Mouse (Mus musculus): Measurements from ENCODE around the gene Mmd. TPM values are rescaled to one million over a fixed set of nuclear protein-coding genes. Genes with fewer than 3 reads are reported as not detected.

Mmd gene
- 11.0 and 17.0 TPM in 2 replicates for polyA plus RNA-seq (2011; ENCODE audit: insufficient read depth, insufficient read length, low replicate concordance, missing spikeins)

DNA sequence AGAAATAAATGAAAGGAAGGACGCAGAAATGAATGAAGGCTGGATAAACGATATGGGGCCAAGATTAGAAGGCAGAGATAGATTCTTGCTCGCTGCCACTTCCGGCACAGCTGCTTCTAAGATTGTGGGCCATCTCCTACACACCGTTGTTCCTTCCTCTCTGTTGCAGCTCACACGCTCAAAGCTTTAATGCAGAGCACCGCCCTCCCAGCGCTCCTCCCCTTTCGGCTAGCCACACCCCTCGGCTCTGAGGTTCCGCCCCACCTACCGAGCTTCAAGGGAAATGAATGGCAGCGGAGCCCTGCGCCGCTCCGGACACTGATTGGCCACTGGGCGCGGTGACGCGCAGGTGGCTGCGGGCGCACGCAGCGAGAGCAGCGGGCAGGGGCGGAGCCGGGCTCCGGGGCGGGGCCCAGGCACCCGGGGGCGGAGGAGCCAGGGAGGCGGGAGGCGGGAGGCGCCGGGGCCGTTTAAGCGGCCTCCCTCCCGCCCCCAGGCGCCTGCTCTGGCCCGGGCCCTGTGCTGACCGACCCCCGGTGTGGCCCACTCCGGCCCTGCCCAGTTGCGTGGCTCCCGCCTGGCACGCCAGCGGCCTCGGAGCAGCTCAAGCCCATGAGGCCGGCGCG is at the start of gene Mmd:
Mmd (plus strand) TSS at position 432 of the 626 bp plus-strand sequence.
- no peak for TF ChIP-seq CTCF (IDR thresholded peaks at IDR 0.05; ENCODE audit: control insufficient read depth, insufficient read depth, low read length)
- TF ChIP-seq POLR2A (IDR thresholded peaks at IDR 0.05; ENCODE audit: borderline replicate concordance, control insufficient read depth, low read depth, low read length) = peak; percentile 73
- Histone ChIP-seq H3K27ac (ENCODE audit: control insufficient read depth, insufficient read depth, low read depth, low read length, poor library complexity) (peak within 1 kb of the TSS; percentile 78), H3K4me3 (replicated peaks; ENCODE audit: control insufficient read depth, low read depth, low read length) (peak within 1 kb of the TSS; percentile 71), H3K4me1 (ENCODE audit: control insufficient read depth, insufficient read depth, low read length) (no peaks in the 10 kb centered on the region; the same call in 1 of the 2 replicates)
- under 1% methylated on average over 37 of the region's 51 CpGs for WGBS

DNA sequence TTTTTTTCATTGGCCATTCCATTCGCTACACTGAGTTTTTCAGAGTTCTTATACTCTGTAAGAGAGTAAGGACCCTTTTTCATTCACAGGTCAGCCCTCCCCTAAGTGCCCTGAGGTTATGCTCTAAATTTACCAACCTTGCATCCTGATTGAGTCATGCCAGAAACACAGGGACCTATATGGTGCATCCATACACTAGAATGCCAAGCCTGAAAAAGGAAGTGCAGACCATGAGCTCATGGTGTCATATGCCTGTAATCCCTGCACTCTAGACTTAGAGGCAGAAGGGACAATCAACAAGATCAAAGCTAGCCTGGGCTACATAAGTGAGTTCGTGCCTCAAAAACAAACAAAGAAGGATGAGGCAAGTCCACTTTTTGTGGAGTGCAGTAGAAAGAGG is 48.4 kb upstream of the Mmd start:
- no peak for TF ChIP-seq POLR2A (IDR thresholded peaks at IDR 0.05; ENCODE audit: borderline replicate concordance, control insufficient read depth, low read depth, low read length)
- no peak for TF ChIP-seq CTCF (IDR thresholded peaks at IDR 0.05; ENCODE audit: control insufficient read depth, insufficient read depth, low read length)
- Histone ChIP-seq H3K4me1 (ENCODE audit: control insufficient read depth, insufficient read depth, low read length) (no peaks in the 10 kb centered on the region), H3K4me3 (replicated peaks; ENCODE audit: control insufficient read depth, low read depth, low read length) (no peak overlapping the region), H3K27ac (ENCODE audit: control insufficient read depth, insufficient read depth, low read depth, low read length, poor library complexity) (no peak overlapping the region)
- 80% methylated on average over 2 of the region's 2 CpGs for WGBS

DNA sequence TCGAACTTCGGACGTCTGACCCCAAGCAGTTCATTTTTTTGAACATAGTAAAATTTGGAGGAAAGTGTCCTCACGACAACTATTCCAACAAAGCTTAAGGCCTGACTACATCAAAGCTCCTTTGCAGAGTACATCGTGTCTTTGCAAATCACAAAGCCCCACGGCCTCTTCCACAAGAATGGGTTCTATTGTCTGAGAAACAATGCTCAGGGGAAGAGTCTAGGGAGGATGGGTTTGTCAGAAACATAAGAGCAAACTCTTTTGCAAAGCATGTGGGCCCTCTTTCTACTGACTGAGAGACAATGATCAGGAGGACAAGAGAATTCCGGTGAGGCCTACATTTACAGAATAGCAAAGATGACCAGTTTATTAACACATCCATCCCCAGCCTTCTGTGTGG is 35.0 kb upstream of the Mmd start:
- no peak for TF ChIP-seq POLR2A (IDR thresholded peaks at IDR 0.05; ENCODE audit: borderline replicate concordance, control insufficient read depth, low read depth, low read length)
- no peak for TF ChIP-seq CTCF (IDR thresholded peaks at IDR 0.05; ENCODE audit: control insufficient read depth, insufficient read depth, low read length)
- H3K4me1 ChIP-seq (ENCODE audit: control insufficient read depth, insufficient read depth, low read length) = no peaks in the 10 kb centered on the region
- H3K4me3 ChIP-seq (replicated peaks; ENCODE audit: control insufficient read depth, low read depth, low read length) = no peak overlapping the region
- 83% methylated on average over 7 of the region's 7 CpGs for WGBS
- H3K27ac ChIP-seq (ENCODE audit: control insufficient read depth, insufficient read depth, low read depth, low read length, poor library complexity) = no peak overlapping the region

DNA sequence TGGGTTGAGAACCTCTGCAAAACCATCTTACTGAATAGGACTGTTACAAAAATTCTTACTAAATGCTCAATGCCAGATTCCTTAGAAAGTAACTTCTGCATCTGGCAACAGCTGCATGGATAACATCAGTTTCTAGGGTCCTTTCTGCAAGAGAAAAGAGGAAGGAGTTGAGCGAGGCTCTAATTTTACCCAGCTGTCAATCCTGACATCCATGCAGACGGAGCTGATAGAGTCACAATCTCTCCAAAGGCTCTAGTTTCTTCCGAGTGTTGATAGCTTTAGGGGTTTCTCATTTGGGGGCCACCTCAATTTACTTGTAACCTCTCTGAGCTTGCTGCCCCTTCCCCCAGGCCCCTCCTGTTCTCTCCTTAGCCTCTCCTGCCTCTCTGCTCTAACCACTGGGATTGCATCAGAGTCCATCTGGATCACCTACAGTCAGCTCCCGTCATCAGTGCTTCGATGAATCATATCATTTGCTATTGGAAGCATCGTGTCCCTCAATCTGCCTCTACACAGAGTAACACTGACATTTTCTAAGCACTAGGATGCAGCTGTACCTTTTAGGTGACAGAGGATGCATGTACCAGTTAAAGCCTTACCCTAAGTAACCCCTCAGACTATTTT is 29.1 kb upstream of the Mmd start:
- H3K4me3 ChIP-seq (replicated peaks; ENCODE audit: control insufficient read depth, low read depth, low read length) = no peak overlapping the region
- no peaks in the 10 kb centered on the region for H3K4me1 ChIP-seq (ENCODE audit: control insufficient read depth, insufficient read depth, low read length)
- TF ChIP-seq POLR2A (IDR thresholded peaks at IDR 0.05; ENCODE audit: borderline replicate concordance, control insufficient read depth, low read depth, low read length) = no peak
- TF ChIP-seq CTCF (IDR thresholded peaks at IDR 0.05; ENCODE audit: control insufficient read depth, insufficient read depth, low read length) = no peak
- no peak overlapping the region for H3K27ac ChIP-seq (ENCODE audit: control insufficient read depth, insufficient read depth, low read depth, low read length, poor library complexity)
- 22% methylated on average over 6 of the region's 6 CpGs for WGBS

DNA sequence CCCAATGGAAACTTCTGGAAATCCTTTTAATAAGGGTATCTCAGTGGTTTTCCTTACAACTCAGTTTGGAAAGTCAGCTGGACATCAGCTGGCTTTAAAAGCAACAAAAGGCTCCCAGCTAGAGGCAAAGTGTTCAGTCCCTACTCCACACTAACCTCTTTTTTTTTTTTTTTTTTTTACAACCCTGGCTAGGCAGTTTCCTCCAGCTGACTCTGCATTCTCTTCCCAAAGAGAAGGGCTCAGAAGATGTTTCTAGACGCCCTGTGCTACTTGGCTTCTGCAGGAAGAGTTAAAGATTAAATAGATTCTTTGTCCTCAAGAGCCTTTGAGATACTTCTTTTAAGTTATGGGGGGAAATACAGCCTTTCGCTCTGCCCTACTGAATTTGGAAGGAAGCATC is 28.5 kb upstream of the Mmd start:
- no peak overlapping the region for H3K4me3 ChIP-seq (replicated peaks; ENCODE audit: control insufficient read depth, low read depth, low read length)
- no peak for TF ChIP-seq CTCF (IDR thresholded peaks at IDR 0.05; ENCODE audit: control insufficient read depth, insufficient read depth, low read length)
- no peak for TF ChIP-seq POLR2A (IDR thresholded peaks at IDR 0.05; ENCODE audit: borderline replicate concordance, control insufficient read depth, low read depth, low read length)
- no peak overlapping the region for H3K27ac ChIP-seq (ENCODE audit: control insufficient read depth, insufficient read depth, low read depth, low read length, poor library complexity)
- 49% methylated on average over 2 of the region's 2 CpGs for WGBS
- H3K4me1 ChIP-seq (ENCODE audit: control insufficient read depth, insufficient read depth, low read length) = peaks cover under 1% of the 10 kb centered on the region; the same call in 1 of the 2 replicates

DNA sequence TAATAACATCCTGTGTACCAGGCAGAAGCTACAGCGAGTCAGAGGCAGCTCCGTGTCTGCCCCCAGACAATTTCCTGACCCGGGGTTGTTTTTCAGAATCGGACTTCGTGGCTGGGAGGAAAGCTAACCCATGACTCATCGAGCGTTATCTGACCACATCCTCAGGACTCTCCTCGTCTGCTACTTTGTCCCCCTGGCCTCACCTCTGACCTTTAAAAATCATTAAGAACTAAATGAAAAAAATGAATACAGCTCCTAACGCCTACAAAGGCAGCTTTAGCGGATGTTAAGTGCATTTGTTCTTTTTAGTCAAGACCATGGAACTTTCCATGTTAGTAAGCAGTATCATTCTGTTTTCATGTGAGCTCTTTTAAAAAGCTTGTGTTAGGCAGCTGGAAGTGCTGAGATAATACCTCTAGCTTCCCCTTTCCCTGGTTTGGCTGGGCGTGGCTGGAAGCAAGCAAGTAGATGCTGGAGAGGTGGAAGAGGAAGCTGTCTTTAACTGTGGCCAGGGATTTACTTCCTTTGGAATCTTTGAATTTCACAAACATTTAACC is 24.3 kb upstream of the Mmd start:
- no peak for TF ChIP-seq POLR2A (IDR thresholded peaks at IDR 0.05; ENCODE audit: borderline replicate concordance, control insufficient read depth, low read depth, low read length)
- no peak for TF ChIP-seq CTCF (IDR thresholded peaks at IDR 0.05; ENCODE audit: control insufficient read depth, insufficient read depth, low read length)
- WGBS = under 1% methylated on average over 11 of the region's 11 CpGs
- Histone ChIP-seq H3K4me3 (replicated peaks; ENCODE audit: control insufficient read depth, low read depth, low read length) (no peak overlapping the region), H3K27ac (ENCODE audit: control insufficient read depth, insufficient read depth, low read depth, low read length, poor library complexity) (peak overlapping the region; percentile 52; the same call in 1 of the 2 replicates), H3K4me1 (ENCODE audit: control insufficient read depth, insufficient read depth, low read length) (peaks cover 3% of the 10 kb centered on the region)

DNA sequence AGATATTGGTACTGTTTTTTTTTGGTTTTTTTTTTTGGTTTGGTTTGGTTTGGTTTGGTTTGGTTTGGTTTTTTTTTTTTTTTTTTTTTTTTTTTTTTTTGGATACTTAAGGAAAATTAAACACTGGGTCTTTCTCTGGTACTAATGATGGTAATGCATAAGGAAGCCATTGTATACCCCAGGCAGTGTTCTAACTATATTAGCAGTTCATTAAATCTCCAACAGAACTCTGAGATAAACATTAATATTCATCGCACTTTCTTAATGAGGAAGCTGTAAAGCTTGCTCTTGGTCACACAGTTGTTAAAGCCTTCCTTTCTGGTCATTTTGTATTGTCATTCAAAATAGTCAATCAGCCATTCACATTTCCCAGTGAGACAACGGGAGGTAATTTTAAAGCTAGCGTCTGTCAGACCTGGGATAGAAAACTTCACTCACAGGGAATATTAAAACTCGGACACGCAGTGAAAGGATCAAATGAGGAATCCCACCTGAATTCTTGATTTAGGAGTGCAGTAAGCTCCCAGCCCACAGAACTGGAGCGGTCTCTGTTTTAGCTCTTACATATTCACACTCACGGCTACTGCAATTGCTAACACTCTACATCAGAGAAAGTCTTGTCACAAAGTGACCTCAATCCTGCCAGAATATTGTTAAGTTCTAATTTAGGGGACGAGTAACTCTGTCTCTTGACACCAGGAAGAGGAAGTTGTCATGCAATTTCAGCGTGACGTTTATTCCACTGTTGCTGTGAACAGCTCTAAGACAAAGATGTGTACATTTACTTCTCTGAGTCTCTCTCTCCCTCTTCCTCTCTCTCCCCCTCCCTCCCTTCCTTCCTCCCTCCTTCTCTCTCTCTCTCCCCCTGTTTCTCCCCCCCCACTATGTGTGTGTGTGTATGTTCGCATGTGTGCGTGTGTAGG is 22.0 kb upstream of the Mmd start:
- no peak for TF ChIP-seq POLR2A (IDR thresholded peaks at IDR 0.05; ENCODE audit: borderline replicate concordance, control insufficient read depth, low read depth, low read length)
- TF ChIP-seq CTCF (IDR thresholded peaks at IDR 0.05; ENCODE audit: control insufficient read depth, insufficient read depth, low read length) = no peak
- H3K4me3 ChIP-seq (replicated peaks; ENCODE audit: control insufficient read depth, low read depth, low read length) = no peak overlapping the region
- H3K4me1 ChIP-seq (ENCODE audit: control insufficient read depth, insufficient read depth, low read length) = peaks cover 3% of the 10 kb centered on the region
- WGBS = 56% methylated on average over 12 of the region's 12 CpGs
- H3K27ac ChIP-seq (ENCODE audit: control insufficient read depth, insufficient read depth, low read depth, low read length, poor library complexity) = no peak overlapping the region
